Mouse (Mus musculus) left cerebral cortex, postnatal 36 days (tissue): ENCODE results near the gene Kbtbd4. TPM values are rescaled to one million over a fixed set of nuclear protein-coding genes. Genes with fewer than 3 reads are reported as not detected.

ENCODE experiments used
- DNase-seq, 2 experiments: peaks; one replicate each; pipeline ENCODE4 v3.0.0; 2021 to 2022; ENCODE audit warnings: low spot score in 2 of 2, mixed read lengths in 1 of 2
- intact Hi-C: fragments of 180-260 bp; cut with DNase I; formaldehyde crosslinking; loops from one replicate; pipeline ENCODE4 v1.15.1; 2025
- total RNA-seq, 2 experiments: library from RNA; stranded (reverse); gene quantifications; 2 replicates each; pipeline ENCODE4 v1.2.3; 2021

Kbtbd4 gene
- 10 to 100 TPM; 39.6 to 39.8 TPM for total RNA-seq

- intact Hi-C loops, result no loop called here
- DNase-seq, result peak; percentile 88 to 90
Measured at GRCm38 (mm10) chr2:90904076-90904855, at the start of gene Kbtbd4, which contains the start of gene Ndufs3. Kbtbd4 (plus strand) TSS chr2:90904740. Ndufs3 (minus strand) TSS chr2:90904827.

- DNase-seq, result no peak
- intact Hi-C loops, result no loop called here
Measured at GRCm38 (mm10) chr2:90861486-90861885, 43.1 kb upstream of the Kbtbd4 start.

- DNase-seq, result no peak
- intact Hi-C loops, result no loop called here
Measured at GRCm38 (mm10) chr2:90864184-90864583, 40.4 kb upstream of the Kbtbd4 start.

GRCm38 (mm10) chr2:90866524-90866923 lies 38.0 kb upstream of the Kbtbd4 start:
- intact Hi-C loops, result loop anchor here (2.0 to 5.0 kb wide), 2 partner anchors 194 to 236 kb away; no protein-coding TSS in a partner anchor
- peak; percentile 81 to 89 for DNase-seq

- intact Hi-C loops, result loop anchor here (2.0 to 10.0 kb wide), 2 partner anchors 17 to 95 kb away; no protein-coding TSS in a partner anchor
- peak; percentile 62 to 67 for DNase-seq
Measured at GRCm38 (mm10) chr2:90870136-90870601, 34.4 kb upstream of the Kbtbd4 start.

GRCm38 (mm10) chr2:90871180-90871961 lies 33.2 kb upstream of the Kbtbd4 start:
- intact Hi-C loops, result loop anchor here (2.0 to 10.0 kb wide), 2 partner anchors 15 to 93 kb away; no protein-coding TSS in a partner anchor
- DNase-seq, result no peak

DNA sequence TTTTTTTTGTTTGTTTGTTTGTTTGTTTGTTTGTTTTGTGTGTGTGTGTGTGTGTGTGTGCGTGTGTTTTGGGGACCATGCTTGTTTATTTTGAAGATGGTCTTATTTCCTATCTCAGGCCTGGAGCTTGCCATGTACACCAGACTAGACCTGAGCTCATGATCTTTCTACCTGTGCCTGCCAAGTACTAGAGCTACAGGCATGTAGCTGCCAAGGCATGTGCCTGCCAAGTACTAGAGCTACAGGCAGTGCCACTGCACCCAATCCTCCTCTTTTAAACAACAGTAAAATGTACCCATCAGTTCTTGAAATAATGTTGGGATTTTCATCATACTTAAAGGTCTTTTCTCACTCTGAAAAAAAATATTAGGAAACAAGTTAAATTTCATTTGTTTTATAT lies 30.5 kb upstream of the Kbtbd4 start:
- intact Hi-C loops, result loop anchor here (10.0 kb wide), 1 partner anchor 91 kb away; no protein-coding TSS in a partner anchor
- DNase-seq, result no peak

- DNase-seq, result no peak
- intact Hi-C loops, result loop anchor here (10.0 kb wide), 1 partner anchor 90 kb away; no protein-coding TSS in a partner anchor
Measured at GRCm38 (mm10) chr2:90875239-90875638, 29.3 kb upstream of the Kbtbd4 start.

DNA sequence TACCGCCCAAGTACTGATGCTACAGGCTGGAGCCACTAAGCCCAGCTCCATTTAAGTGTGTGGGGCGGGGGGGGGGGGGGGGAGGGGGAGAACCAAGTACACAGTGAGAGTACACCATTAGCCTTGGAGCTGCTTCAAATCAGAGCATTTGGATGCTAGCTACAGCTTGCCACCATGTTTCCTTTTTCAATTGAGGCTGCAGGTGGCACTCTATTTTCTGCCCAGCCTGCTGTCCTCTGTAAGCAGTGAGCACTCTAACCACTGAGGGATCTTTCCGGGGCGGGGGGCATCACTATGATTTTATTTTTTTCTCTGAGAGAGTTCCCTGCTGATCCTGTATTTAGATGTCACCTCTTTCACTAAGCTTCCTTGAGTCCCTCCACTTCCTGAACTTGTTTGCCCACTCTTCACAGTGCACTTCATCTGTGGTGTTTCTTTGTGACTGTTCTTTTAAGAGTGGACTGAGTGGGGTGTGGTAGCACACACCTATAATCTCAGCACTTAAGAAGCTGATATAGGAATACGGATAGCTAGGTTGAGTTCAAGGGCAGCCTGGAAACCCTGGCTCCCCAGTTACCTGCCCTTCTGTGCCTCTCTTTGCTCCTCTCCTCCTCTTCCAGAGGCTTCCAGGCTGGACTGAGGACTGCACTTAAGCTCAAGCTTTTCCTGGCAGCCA lies 26.8 kb upstream of the Kbtbd4 start:
- intact Hi-C loops, result loop anchor here (10.0 kb wide), 1 partner anchor 87 kb away; no protein-coding TSS in a partner anchor
- no peak for DNase-seq

DNA sequence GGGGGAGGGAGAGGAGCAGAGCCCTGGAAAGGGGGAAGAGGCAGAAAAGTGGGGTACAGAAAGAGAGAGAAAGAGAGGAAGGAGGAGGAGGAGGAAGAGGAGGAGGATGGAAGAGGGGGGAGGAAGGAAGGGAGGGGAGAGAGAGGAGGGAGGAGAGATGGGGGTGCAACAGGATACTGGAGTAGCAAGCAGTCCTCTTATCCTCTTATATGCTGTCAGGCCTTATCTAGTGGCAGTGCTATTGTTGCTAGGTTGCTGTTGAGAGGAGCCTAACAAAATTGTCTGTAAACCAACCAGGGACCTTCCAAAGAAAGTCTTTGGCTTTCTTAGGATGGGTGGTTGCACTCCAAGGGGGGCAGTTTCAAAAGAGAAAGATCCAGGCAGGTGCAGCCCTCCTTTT lies 25.1 kb upstream of the Kbtbd4 start:
- intact Hi-C loops, result loop anchor here (10.0 kb wide), 1 partner anchor 85 kb away; no protein-coding TSS in a partner anchor
- DNase-seq, result no peak

- DNase-seq, result no peak
- intact Hi-C loops, result no loop called here
Measured at GRCm38 (mm10) chr2:90880144-90880785, 24.3 kb upstream of the Kbtbd4 start.

DNA sequence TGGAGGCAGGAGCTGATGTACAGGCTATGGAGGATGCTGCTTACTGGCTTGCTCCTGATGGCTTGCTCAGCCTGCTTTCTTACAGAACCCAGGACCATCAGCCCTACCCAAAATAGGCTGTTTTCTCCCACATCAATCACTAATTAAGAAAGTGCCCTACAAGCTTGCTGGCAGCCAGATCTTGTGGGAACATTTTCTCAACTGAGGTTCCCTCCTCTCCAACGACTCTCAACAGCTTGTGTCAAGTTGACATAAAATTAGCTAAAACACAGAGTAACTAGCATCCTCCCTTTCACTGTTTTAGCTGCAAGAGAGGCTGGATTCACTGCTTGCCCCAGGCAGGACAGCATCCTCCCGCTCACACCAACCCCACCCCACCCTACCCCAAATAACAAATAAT lies 22.7 kb upstream of the Kbtbd4 start:
- no peak for DNase-seq
- intact Hi-C loops, result no loop called here

GRCm38 (mm10) chr2:90885218-90886041 lies 19.1 kb upstream of the Kbtbd4 start, which contains the start of gene C1qtnf4:
C1qtnf4 (plus strand) TSS chr2:90885860.
- peak; percentile 66 to 67 for DNase-seq
- intact Hi-C loops, result loop anchor here (2.0 kb wide), 1 partner anchor 15 kb away; no protein-coding TSS in a partner anchor

- intact Hi-C loops, result loop anchor here (2.0 kb wide), 1 partner anchor 16 kb away; no protein-coding TSS in a partner anchor
- no peak for DNase-seq
Measured at GRCm38 (mm10) chr2:90886436-90886835, 18.1 kb upstream of the Kbtbd4 start.

- intact Hi-C loops, result loop anchor here (2.0 kb wide), 1 partner anchor 17 kb away; no protein-coding TSS in a partner anchor
- DNase-seq, result no peak
Measured at GRCm38 (mm10) chr2:90887627-90888026, 16.9 kb upstream of the Kbtbd4 start.

GRCm38 (mm10) chr2:90889550-90890548 lies 14.7 kb upstream of the Kbtbd4 start:
- DNase-seq, result peak; percentile 54 to 72
- intact Hi-C loops, result no loop called here
